Mouse (Mus musculus): ENCODE results near the gene Slc25a29. TPM values are rescaled to one million over a fixed set of nuclear protein-coding genes. Genes with fewer than 3 reads are reported as not detected.
A peak's percentile ranks its signal among the peaks of the same experiment; 100 is the strongest.

Gene Slc25a29
- polyA plus RNA-seq, 1 experiment from 2014 or later, result 16.2 TPM

GRCm38 (mm10) chr12:108816569-108816968, 19.1 kb downstream of the Slc25a29 start:
- no peak overlapping the region for H3K27ac ChIP-seq
- H3K4me3 ChIP-seq, result no peak overlapping the region
- no peaks in the 10 kb centered on the region for H3K9me3 ChIP-seq
- no peak for ATAC-seq (ENCODE audit: low FRiP score, low read depth)
- H3K36me3 ChIP-seq, result peaks cover 43% of the 10 kb centered on the region
- no peaks in the 10 kb centered on the region for H3K4me1 ChIP-seq
- no peak overlapping the region for H3K4me2 ChIP-seq (replicated peaks)
- 84% methylated on average over 11 of the region's 11 CpGs for WGBS
- no peaks in the 10 kb centered on the region for H3K27me3 ChIP-seq
- no peak overlapping the region for H3K9ac ChIP-seq

DNA sequence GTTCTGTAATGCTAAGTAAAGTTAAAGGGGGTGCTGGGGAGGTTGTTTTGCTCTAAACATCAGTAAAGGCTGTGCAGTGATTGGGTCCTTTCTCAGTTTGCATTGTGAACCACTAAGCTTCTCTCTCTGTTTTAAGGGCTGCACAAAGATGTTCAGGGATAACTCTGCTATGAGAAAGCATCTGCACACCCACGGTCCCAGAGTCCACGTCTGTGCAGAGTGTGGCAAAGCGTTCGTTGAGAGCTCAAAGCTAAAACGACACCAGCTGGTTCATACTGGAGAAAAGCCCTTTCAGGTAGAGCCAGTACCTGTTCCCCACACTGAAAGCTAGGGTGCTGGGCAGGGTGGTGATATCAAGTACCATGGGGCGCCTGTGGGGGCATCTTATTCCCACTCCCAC, 21.2 kb downstream of the Slc25a29 start:
- Histone ChIP-seq H3K9ac (no peak overlapping the region), H3K4me2 (replicated peaks) (no peak overlapping the region)

GRCm38 (mm10) chr12:108812463-108812862, 23.2 kb downstream of the Slc25a29 start:
- Histone ChIP-seq H3K27me3 (no peaks in the 10 kb centered on the region), H3K4me1 (no peaks in the 10 kb centered on the region), H3K9ac (no peak overlapping the region), H3K4me2 (replicated peaks) (no peak overlapping the region), H3K4me3 (no peak overlapping the region), H3K27ac (no peak overlapping the region), H3K36me3 (peaks cover 36% of the 10 kb centered on the region), H3K9me3 (no peaks in the 10 kb centered on the region)
- 87% methylated on average over 6 of the region's 6 CpGs for WGBS
- ATAC-seq (ENCODE audit: low FRiP score, low read depth), result no peak

More for the DNA sequence above, 21.2 kb downstream of the Slc25a29 start:
- no peaks in the 10 kb centered on the region for H3K9me3 ChIP-seq
- no peaks in the 10 kb centered on the region for H3K27me3 ChIP-seq
- H3K4me1 ChIP-seq, result no peaks in the 10 kb centered on the region
- ATAC-seq (ENCODE audit: low FRiP score, low read depth), result no peak
- H3K27ac ChIP-seq, result no peak overlapping the region
- peaks cover 47% of the 10 kb centered on the region for H3K36me3 ChIP-seq
- H3K4me3 ChIP-seq, result no peak overlapping the region
- 89% methylated on average over 6 of the region's 6 CpGs for WGBS

DNA sequence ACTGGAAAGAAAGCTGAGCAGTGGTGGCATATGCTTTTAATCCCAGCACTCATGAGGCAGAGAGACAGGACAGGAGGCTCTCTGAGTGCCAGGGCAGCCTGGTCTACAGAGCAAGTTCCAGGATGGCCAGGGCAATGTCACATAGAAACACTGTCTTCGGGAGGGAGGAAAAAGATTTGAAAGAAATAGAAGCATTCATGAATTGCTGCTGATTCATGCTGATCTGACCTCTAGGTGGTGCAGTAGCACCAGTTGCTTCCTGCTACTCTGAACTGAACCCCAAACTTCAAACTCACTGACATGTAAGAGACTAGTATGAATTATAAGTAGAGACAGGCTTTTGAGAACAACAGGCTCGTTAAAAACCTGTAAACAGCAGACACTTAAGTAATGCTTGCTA, 24.6 kb downstream of the Slc25a29 start:
- Histone ChIP-seq H3K4me2 (replicated peaks) (no peak overlapping the region), H3K9me3 (no peaks in the 10 kb centered on the region), H3K4me1 (no peaks in the 10 kb centered on the region), H3K9ac (no peak overlapping the region), H3K36me3 (peaks cover 32% of the 10 kb centered on the region), H3K27ac (no peak overlapping the region), H3K4me3 (no peak overlapping the region), H3K27me3 (no peaks in the 10 kb centered on the region)
- WGBS, result 53% methylated on average over 2 of the region's 2 CpGs
- no peak for ATAC-seq (ENCODE audit: low FRiP score, low read depth)

- Histone ChIP-seq H3K4me2 (replicated peaks) (no peak overlapping the region), H3K9ac (no peak overlapping the region), H3K36me3 (peaks cover 30% of the 10 kb centered on the region), H3K4me3 (no peak overlapping the region), H3K27me3 (no peaks in the 10 kb centered on the region), H3K27ac (no peak overlapping the region), H3K4me1 (no peaks in the 10 kb centered on the region), H3K9me3 (no peaks in the 10 kb centered on the region)
- ATAC-seq (ENCODE audit: low FRiP score, low read depth), result no peak
- 89% methylated on average over 7 of the region's 7 CpGs for WGBS
Measured at GRCm38 (mm10) chr12:108810309-108810708, 25.4 kb downstream of the Slc25a29 start.

GRCm38 (mm10) chr12:108809771-108810170, 25.9 kb downstream of the Slc25a29 start:
- ATAC-seq (ENCODE audit: low FRiP score, low read depth), result no peak
- H3K27me3 ChIP-seq, result no peaks in the 10 kb centered on the region
- 76% methylated on average over 1 of the region's 1 CpGs for WGBS
- H3K4me1 ChIP-seq, result no peaks in the 10 kb centered on the region
- H3K9me3 ChIP-seq, result no peaks in the 10 kb centered on the region
- H3K4me3 ChIP-seq, result no peak overlapping the region
- peaks cover 25% of the 10 kb centered on the region for H3K36me3 ChIP-seq
- no peak overlapping the region for H3K9ac ChIP-seq
- H3K4me2 ChIP-seq (replicated peaks), result no peak overlapping the region
- no peak overlapping the region for H3K27ac ChIP-seq

GRCm38 (mm10) chr12:108808465-108808864, 27.2 kb downstream of the Slc25a29 start:
- Histone ChIP-seq H3K27ac (no peak overlapping the region), H3K4me2 (replicated peaks) (no peak overlapping the region), H3K27me3 (no peaks in the 10 kb centered on the region), H3K36me3 (peaks cover 18% of the 10 kb centered on the region), H3K4me1 (0 out of 2 replicates have a peak, but pooled peaks cover 4% of the 10 kb centered on the region), H3K9me3 (no peaks in the 10 kb centered on the region), H3K9ac (no peak overlapping the region), H3K4me3 (no peak overlapping the region)
- no peak for ATAC-seq (ENCODE audit: low FRiP score, low read depth)
- WGBS, result 83% methylated on average over 2 of the region's 2 CpGs

DNA sequence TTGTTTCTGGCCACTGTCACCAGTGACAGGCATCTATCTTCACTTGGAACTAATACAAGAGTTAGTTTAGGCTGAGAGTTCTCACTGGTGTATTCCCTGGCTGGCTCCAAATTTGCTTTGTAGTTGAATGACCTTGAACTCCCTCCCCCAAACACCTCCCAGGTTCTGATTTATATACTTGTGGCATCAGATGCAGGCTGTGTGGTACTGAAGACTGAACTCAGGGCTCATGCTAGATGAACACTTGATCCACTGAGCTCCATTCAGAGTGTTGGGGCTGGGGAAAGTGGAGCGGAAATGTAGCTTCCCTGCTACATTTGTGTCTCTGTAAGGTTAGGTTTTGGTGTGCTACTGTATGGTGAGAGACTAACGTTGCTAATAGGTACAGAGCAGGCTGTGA, 31.3 kb downstream of the Slc25a29 start:
- no peak for ATAC-seq (ENCODE audit: low FRiP score, low read depth)
- 89% methylated on average over 2 of the region's 2 CpGs for WGBS

DNA sequence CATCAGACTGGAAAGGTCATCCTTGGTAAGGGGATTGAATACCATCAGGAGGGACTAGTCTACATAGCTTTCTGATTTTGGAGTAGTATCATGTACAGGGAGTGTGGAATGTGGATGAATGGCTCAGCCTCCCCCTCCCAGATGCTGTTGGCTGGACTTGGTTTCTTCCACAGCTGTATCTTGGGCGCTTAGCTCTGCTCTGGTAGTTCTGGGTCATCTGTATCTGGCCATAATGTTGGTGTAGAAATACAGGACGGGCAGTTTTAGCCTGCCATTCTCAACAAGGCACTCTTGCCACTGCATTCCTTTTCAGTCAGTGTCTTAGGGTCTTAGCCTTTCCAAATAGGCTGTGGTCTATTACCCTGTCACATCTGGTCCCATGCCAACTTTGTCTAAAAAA, 34.1 kb downstream of the Slc25a29 start:
- Histone ChIP-seq H3K4me2 (replicated peaks) (no peak overlapping the region), H3K4me3 (no peak overlapping the region), H3K27me3 (no peaks in the 10 kb centered on the region), H3K36me3 (peaks cover 6% of the 10 kb centered on the region; the same call in 1 of the 2 replicates), H3K27ac (no peak overlapping the region), H3K9ac (no peak overlapping the region), H3K4me1 (peaks cover 18% of the 10 kb centered on the region), H3K9me3 (no peaks in the 10 kb centered on the region)
- 89% methylated on average over 2 of the region's 2 CpGs for WGBS
- no peak for ATAC-seq (ENCODE audit: low FRiP score, low read depth)

More for the DNA sequence above, 31.3 kb downstream of the Slc25a29 start:
- H3K4me2 ChIP-seq (replicated peaks), result no peak overlapping the region
- peaks cover 11% of the 10 kb centered on the region for H3K36me3 ChIP-seq
- H3K4me1 ChIP-seq, result peaks cover 15% of the 10 kb centered on the region
- H3K9me3 ChIP-seq, result no peaks in the 10 kb centered on the region
- no peak overlapping the region for H3K4me3 ChIP-seq
- H3K27ac ChIP-seq, result no peak overlapping the region
- H3K9ac ChIP-seq, result no peak overlapping the region
- no peaks in the 10 kb centered on the region for H3K27me3 ChIP-seq

DNA sequence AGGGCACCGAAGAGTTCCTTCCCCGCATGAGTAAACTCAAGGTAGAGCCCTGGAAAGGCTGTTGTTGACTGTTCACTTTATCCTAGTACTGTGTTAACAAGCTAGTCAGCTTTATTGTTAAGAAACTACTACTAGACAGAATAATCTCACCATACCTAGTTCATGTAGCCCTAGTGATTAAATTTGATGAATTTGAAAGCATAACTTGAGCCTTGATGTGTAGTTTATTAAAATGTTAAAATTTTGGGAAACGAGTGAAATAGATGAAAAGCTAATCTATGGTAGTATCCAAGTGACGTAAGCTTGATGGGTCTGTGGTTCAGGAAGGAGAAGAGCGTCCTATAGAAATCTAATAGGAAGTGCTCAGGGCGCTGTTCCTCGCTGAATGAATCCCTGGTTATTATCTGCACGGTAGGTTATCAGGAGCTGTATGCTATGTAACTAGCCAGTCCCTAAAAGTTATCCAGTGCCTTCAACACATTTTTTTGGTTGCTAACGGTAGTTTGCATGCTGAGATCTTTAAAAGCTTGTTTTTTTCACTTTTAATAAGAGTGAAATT, 40.6 kb downstream of the Slc25a29 start:
- WGBS, result 21% methylated on average over 9 of the region's 9 CpGs
- Histone ChIP-seq H3K4me2 (replicated peaks) (peak overlapping the region; percentile 81), H3K4me1 (peaks cover 32% of the 10 kb centered on the region), H3K9ac (peak overlapping the region; percentile 96), H3K27me3 (no peaks in the 10 kb centered on the region), H3K27ac (peak overlapping the region; percentile 98; the same call in 1 of the 2 replicates), H3K9me3 (no peaks in the 10 kb centered on the region), H3K36me3 (peaks cover 7% of the 10 kb centered on the region; the same call in 1 of the 2 replicates), H3K4me3 (peak overlapping the region; percentile 99)
- no peak for ATAC-seq (ENCODE audit: low FRiP score, low read depth)

DNA sequence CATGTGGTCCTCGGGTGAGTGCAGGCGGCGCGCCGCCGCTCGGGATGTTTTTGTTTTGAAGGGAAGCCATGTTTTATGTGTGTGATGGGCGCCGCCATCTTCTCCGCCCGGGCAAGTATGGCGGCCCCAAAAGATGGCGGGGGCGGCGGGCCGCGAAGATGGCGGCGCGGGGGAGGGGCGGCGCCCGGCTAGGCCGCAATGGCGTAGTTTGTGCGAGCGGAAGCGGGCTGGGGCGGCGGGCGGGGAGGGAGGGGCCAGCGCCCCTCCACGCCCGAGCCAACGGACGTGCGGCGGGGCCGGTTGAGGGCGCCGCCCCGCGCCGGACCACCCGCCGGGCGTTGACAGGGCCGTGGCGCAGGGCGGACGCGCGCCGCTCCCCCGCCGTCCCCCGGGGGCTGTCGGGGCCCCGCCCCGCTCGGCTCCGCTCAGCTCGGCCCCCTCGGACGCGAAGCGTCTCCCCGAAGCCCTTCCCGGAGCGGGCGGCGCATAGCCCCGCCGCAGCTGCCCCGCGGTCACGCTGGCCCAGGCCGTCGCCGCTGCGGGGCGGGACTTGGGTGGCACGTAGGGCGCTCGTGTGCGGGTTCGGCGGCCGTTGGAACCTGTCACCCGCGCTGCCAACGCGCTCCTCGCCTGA, 41.5 kb downstream of the Slc25a29 start:
- Histone ChIP-seq H3K27ac (peak overlapping the region; percentile 98), H3K4me3 (peak overlapping the region; percentile 99), H3K27me3 (no peaks in the 10 kb centered on the region), H3K4me1 (peaks cover 32% of the 10 kb centered on the region), H3K9me3 (no peaks in the 10 kb centered on the region), H3K36me3 (peaks cover 7% of the 10 kb centered on the region; the same call in 1 of the 2 replicates), H3K4me2 (replicated peaks) (peak overlapping the region; percentile 81), H3K9ac (peak overlapping the region; percentile 96)
- under 1% methylated on average over 87 of the region's 94 CpGs for WGBS
- ATAC-seq (ENCODE audit: low FRiP score, low read depth), result peak; percentile 62

GRCm38 (mm10) chr12:108793453-108793941, 42.2 kb downstream of the Slc25a29 start:
- no peak for ATAC-seq (ENCODE audit: low FRiP score, low read depth)

More at GRCm38 (mm10) chr12:108793453-108793941, 42.2 kb downstream of the Slc25a29 start:
- peak overlapping the region; percentile 99 for H3K4me3 ChIP-seq
- peak overlapping the region; percentile 98 for H3K27ac ChIP-seq
- peaks cover 7% of the 10 kb centered on the region; the same call in 1 of the 2 replicates for H3K36me3 ChIP-seq
- H3K27me3 ChIP-seq, result no peaks in the 10 kb centered on the region
- H3K9ac ChIP-seq, result peak overlapping the region; percentile 96
- H3K4me2 ChIP-seq (replicated peaks), result peak overlapping the region; percentile 55
- H3K4me1 ChIP-seq, result peaks cover 32% of the 10 kb centered on the region
- H3K9me3 ChIP-seq, result no peaks in the 10 kb centered on the region
- 1% methylated on average over 51 of the region's 71 CpGs for WGBS
